Mouse (Mus musculus): ENCODE measurements around the gene Susd5. TPM values are rescaled to one million over a fixed set of nuclear protein-coding genes. Genes with fewer than 3 reads are reported as not detected.

Susd5 gene
- total RNA-seq (2021): 0.41 and 1.0 TPM in 2 replicates
- long read RNA-seq, experiment 1: 0 reads
- long read RNA-seq, experiment 2: 0 reads

- DNase-seq: peak; percentile 9
Observed at GRCm38 (mm10) chr9:114057090-114057796, at the start of gene Susd5. Gene Susd5, plus strand, starts transcription at chr9:114057140.

DNA sequence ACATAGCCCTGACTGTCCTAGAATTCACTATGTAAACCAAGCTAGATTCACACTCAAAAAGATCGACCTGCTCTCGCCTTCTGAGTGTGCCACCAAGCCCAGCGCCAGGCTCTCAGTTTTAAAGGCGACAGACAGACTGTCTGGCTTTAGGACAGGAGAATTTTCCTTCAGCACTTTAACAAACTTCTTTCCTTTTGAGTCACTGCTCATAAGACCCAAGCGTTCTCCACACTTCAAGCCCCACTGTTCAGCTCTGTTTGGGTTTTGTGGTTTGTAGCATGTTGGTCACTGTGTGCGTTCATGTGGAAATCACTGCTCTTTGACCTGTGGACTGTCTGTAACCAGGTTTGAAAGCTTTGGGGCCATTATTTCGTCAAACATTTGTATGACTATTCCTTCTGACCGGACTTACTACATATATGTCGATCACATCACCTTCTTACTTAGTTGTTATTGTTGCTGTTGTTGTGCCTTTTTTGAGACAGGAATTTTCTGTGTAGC lies 49.0 kb upstream of the Susd5 start:
- DNase-seq: no peak

GRCm38 (mm10) chr9:114009526-114009925 lies 47.4 kb upstream of the Susd5 start:
- DNase-seq: no peak

DNA sequence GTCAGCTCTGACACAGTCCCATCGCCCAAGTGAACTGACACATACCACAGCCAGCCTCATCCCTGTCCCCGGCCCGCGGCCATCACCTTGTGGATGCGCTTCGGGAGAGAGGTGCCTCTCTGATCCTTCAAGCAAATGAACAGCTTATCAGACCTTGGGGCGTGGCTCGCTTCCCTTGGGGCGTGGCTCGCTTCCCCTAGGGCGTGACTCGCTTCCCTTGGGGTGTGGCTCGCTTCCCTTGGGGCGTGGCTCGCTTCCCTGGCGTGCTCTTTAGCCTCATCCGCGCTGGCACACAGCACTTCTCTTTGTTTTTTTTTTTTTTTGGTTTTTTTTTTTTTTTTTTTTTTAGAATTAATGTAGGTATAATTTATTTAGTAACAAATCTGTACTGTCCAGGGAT lies 45.7 kb upstream of the Susd5 start:
- no peak for DNase-seq

GRCm38 (mm10) chr9:114014034-114014433 lies 42.9 kb upstream of the Susd5 start:
- no peak for DNase-seq

- DNase-seq: no peak
Observed at GRCm38 (mm10) chr9:114015724-114016123, 41.2 kb upstream of the Susd5 start.

- DNase-seq: no peak
Observed at GRCm38 (mm10) chr9:114016402-114016801, 40.5 kb upstream of the Susd5 start.

DNA sequence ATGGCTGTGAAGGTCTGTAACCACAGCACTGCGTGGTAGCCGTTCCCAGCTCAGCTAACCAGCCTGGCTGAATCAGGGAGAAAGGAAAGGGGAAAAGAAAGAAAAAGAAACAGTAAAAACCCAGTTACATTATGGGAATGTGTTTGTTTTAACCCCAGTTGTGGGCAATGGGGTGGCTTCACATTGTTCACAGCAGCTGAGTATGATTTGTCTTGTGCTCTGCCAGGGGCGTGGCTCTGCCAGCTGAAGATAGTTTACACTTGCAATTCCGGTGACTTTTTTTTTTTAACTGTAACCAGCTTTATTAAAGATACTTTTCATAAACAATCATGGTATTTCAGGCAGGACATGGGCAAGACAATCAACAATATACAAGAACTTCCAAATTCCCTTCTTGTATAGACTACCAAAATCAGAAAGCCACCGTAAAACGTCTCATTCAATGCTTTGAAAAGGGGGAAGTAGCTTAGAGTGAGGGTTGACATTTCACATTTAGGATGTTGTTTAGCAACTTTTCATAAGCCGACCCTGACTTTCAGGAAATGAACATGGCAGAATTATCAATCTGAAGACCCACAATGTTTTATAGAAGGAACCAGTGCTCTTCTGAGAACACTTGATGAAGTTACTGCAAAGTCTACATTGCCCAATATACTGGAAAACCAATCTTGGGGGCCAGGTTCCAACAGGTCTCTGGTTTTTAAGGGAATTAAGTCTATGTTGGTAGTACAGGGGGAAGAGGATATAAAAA lies 37.8 kb upstream of the Susd5 start:
- DNase-seq: no peak

- DNase-seq: no peak
Observed at GRCm38 (mm10) chr9:114022141-114022540, 34.8 kb upstream of the Susd5 start.

GRCm38 (mm10) chr9:114025182-114025581 lies 31.8 kb upstream of the Susd5 start:
- no peak for DNase-seq

DNA sequence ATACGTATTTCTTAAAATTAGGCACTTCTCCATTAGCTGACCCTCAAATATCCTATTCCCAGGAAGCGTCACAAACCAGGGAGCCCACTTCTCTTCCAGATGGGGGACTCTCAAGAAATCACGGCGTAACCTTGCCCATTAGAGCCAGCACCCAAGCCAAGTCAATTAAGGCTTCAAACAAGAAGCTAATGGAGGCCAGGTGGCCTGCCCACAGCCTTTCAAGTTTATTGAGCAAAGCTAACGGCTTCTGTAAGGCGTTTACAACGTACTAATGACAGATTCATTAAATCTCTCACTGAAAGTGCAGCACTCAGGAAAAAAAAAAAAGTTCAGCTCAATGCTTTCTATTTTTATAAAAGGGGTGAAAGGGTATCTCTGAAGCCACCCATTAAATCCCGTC lies 31.1 kb upstream of the Susd5 start:
- DNase-seq: no peak

DNA sequence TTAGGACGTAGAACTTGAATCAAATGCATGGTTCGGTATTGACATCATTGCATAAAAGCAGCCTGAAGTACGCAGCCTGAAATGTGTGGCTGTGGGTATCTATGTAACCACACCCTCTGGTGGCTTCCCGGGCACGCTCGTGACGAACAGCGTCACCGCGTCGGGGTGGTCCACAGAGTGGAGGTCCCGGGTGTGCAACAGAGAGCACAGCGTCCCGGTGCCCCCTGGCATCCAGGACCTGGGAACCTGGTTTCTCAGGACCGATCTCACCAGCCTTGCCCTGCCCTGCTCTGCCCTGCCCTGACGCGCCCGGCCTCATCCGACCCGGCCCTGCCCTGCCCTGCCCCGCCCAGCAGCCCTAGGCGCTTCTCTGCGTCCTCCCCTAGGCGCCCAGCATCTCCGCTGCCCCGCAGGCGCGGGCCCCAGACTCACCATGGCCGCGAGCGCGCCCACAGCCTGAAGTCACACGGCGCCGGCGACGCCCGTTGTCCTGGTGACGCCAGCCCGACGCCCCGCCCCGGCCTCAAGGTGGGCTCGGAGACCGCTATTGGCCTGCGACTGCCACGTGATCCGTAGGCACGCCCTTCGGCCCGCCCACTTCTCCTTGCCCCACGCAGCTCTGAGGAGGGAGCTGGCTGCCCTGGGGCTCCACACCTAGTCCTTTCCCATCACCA lies 30.5 kb upstream of the Susd5 start:
- peak; percentile 83 for DNase-seq

- DNase-seq: no peak
Observed at GRCm38 (mm10) chr9:114040945-114041344, 16.0 kb upstream of the Susd5 start.

DNA sequence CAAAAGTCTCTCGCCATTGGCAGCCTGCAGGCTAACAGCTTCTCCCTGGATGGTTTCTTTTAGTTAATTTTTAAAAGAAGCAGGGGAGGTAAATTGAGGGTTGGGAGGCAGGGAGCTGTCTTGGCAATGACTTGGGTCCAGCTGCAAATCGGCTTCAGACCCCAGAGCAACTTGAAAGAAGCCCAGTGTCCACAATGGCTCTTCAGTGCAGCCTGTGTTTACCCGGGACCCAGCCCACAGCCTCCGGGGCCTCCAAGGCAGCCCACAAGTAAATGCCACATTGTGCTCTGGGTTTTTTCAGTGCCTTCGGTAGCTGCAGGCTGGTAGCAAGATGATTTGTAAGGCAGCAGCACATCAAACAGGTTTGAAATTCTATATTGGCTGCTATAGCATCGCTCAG lies 14.4 kb upstream of the Susd5 start:
- no peak for DNase-seq

- peak; percentile 20 for DNase-seq
Observed at GRCm38 (mm10) chr9:114044446-114044845, 12.5 kb upstream of the Susd5 start.

DNA sequence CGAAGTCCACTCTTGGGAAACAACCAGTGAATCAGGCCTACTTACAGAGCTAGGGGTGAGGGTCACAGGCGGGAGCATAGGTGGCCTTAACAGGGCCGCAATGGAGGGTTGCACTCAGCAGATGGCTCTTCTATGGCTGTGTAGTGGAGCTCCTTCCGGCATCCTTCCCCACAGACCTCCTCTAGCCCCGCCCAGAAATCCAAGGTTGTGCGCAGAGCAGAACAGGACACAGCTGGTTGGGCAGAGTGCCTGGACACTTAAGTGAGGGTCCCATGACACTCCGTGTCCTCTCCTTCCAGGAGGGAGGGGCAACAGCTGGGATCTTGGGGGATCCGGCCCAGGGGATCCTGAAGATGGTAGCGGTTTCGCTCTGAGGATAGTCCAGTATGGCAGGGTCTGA lies 10.9 kb upstream of the Susd5 start, which contains the start of gene Fbxl2:
Fbxl2 (minus strand) TSS at position 164 of the 400 bp plus-strand sequence.
- no peak for DNase-seq

DNA sequence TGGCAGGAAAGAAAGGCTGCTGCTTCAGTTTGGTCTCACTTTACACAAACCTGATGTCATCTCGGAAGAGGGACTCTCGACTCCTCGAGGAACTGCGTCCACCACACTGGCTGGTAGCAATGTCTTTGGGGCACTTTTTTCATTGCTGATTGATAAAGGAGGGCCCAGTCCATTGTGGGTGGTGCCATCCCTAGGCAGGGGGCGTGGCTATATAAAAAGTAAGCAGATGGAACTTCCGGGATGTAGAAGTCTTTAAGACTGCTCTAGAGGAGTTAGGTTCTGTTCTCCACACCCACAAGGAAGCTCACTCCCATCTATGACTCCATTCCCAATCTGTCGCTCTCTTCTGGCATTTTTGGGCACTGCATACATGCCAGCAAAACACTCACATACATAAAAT lies 10.3 kb upstream of the Susd5 start:
- no peak for DNase-seq

DNA sequence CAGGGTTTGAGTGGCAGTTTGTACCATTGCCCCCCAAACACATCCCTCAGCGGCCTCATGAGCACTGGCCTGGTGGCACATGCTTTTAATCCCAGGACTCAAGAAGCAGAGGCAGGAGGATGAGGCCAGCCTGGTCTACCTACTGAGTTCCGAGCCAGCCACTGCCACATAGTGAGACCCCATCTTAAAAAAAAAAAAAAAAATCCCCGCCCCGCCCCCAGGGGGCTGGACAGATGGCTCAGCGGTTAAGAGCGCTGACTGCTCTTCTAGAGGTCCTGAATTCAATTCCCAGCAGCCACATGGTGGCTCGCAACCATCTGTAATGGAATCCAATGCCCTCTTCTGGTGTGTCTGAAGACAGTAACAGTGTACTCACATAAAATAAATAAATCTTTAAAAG lies 6.8 kb upstream of the Susd5 start:
- DNase-seq: no peak

GRCm38 (mm10) chr9:114050778-114051177 lies 6.2 kb upstream of the Susd5 start:
- no peak for DNase-seq

DNA sequence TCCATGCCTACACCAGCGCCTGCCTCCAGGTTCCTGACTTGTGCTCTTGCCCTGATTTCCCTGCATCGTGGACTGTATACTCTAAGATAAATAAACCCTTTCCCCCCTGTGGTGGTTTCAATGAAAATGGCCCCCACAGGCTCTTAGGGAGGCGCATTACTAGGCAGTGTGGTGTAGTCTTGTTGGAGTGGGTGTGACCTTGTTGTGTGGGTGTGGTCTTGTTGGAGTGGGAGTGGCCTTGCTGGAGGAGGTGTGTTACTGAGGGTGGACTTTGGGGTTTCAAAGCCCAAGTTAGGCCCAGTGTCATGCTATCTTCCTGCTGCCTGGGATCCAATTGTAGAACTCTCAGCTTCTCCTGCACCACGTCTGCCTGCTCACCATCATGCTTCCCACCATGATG lies 4.9 kb upstream of the Susd5 start:
- no peak for DNase-seq

- DNase-seq: no peak
Observed at GRCm38 (mm10) chr9:114052866-114053265, 4.1 kb upstream of the Susd5 start.

DNA sequence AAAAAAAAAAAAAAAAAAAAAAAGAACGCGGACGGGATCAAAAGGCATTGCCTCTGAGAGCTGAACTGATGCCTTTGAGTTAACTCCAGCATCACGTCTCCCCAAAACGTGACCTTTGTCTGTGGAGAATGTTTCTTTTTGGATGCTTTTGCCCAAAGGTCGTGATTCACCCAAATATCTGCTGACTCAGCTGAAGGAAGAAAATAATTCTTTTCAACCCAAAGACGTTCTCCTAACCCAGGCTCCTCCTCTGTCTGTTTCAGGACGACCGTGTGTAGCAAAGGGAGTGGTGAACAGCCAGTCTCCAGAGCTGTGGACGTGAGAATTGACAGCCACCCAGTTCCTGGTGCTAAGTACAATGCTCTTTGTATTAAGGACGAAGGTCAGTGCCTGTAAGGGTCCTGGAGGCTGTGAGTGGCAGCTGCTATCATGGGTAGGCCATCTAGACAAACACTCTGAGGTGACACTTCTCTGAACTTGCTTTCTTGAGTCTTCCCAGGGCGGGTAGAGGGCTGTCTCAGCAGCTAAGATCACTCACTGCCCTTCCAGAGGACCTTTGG lies 11.6 kb downstream of the Susd5 start:
- DNase-seq: no peak

GRCm38 (mm10) chr9:114069372-114069771 lies 12.4 kb downstream of the Susd5 start:
- no peak for DNase-seq

All from adrenal gland, postnatal 14 days (tissue).